Mouse (Mus musculus) hindbrain, embryonic 10.5 days (tissue): Measurements from ENCODE around the gene Rabl6. TPM values are rescaled to one million over a fixed set of nuclear protein-coding genes. Genes with fewer than 3 reads are reported as not detected.

Experiments
- DNase-seq: peaks from one replicate; pipeline ENCODE4 v3.0.0-alpha.2; 2017; ENCODE audit warnings: low spot score
- H3K27ac ChIP-seq: fragments of 300-500 bp; sonication (generic); 2 replicates; pipeline ENCODE4 v1.5.1; 2016; ENCODE audit warnings: mild to moderate bottlenecking, moderate library complexity
- H3K27me3 ChIP-seq: fragments of 300-500 bp; sonication (generic); 2 replicates; pipeline ENCODE4 v1.6.1; 2016; ENCODE audit warnings: mild to moderate bottlenecking; ENCODE audit not compliant: poor library complexity, insufficient read depth, severe bottlenecking
- H3K36me3 ChIP-seq: fragments of 300-500 bp; sonication (generic); 2 replicates; pipeline ENCODE4 v1.6.1; 2016; ENCODE audit warnings: mild to moderate bottlenecking, moderate library complexity
- H3K4me1 ChIP-seq: fragments of 300-500 bp; sonication (generic); replicated peaks from 2 replicates; pipeline ENCODE4 v1.6.1; 2016; ENCODE audit warnings: mild to moderate bottlenecking
- H3K4me3 ChIP-seq: fragments of 300-500 bp; sonication (generic); 2 replicates; pipeline ENCODE4 v1.5.1; 2016; ENCODE audit warnings: mild to moderate bottlenecking, moderate library complexity
- H3K9me3 ChIP-seq: fragments of 300-500 bp; sonication (generic); 2 replicates; pipeline ENCODE4 v1.6.1; 2016; ENCODE audit warnings: mild to moderate bottlenecking, moderate library complexity
- WGBS: fragments of 180-500 bp; shearing (Covaris S2); methylation state at CpG from one replicate; pipeline ENCODE4 v1.1.7; 2016; 5-methylcytosine and 5-hydroxymethylcytosine counted together
- polyA plus RNA-seq: library from polyadenylated mRNA; unstranded; fragments of >200 nt; fragmentation: Nextera tagmentation; extraction: Ambion mirVana; gene quantifications from 2 replicates; pipeline ENCODE4 v1.2.1, GENCODE M21; 2016

Gene Rabl6
- polyA plus RNA-seq, 1 experiment from 2014 or later: 75.5 TPM

GRCm38 (mm10) chr2:25587290-25587689, 21.0 kb downstream of the Rabl6 start:
- Histone ChIP-seq H3K27ac (no peak overlapping the region), H3K9me3 (no peaks in the 10 kb centered on the region), H3K27me3 (no peaks in the 10 kb centered on the region), H3K36me3 (peaks cover 98% of the 10 kb centered on the region), H3K4me3 (no peak overlapping the region), H3K4me1 (peaks cover 14% of the 10 kb centered on the region)
- DNase-seq: no peak
- WGBS: 90% methylated on average over 8 of the region's 8 CpGs

- no peak for DNase-seq
- Histone ChIP-seq H3K27ac (no peak overlapping the region), H3K36me3 (peaks cover 81% of the 10 kb centered on the region), H3K4me1 (peaks cover 30% of the 10 kb centered on the region), H3K4me3 (no peak overlapping the region), H3K27me3 (peaks cover 9% of the 10 kb centered on the region), H3K9me3 (no peaks in the 10 kb centered on the region)
- WGBS: 91% methylated on average over 3 of the region's 3 CpGs
Measured at GRCm38 (mm10) chr2:25585601-25586000, 22.7 kb downstream of the Rabl6 start.

GRCm38 (mm10) chr2:25584856-25585255, 23.5 kb downstream of the Rabl6 start:
- no peaks in the 10 kb centered on the region for H3K9me3 ChIP-seq
- peaks cover 33% of the 10 kb centered on the region for H3K4me1 ChIP-seq
- peaks cover 73% of the 10 kb centered on the region for H3K36me3 ChIP-seq
- WGBS: 87% methylated on average over 4 of the region's 4 CpGs
- peaks cover 17% of the 10 kb centered on the region for H3K27me3 ChIP-seq
- H3K4me3 ChIP-seq: no peak overlapping the region
- no peak for DNase-seq
- H3K27ac ChIP-seq: no peak overlapping the region

- no peak overlapping the region for H3K27ac ChIP-seq
- H3K4me3 ChIP-seq: no peak overlapping the region
- WGBS: 93% methylated on average over 3 of the region's 3 CpGs
- H3K4me1 ChIP-seq: peaks cover 40% of the 10 kb centered on the region
- DNase-seq: no peak
- peaks cover 66% of the 10 kb centered on the region for H3K36me3 ChIP-seq
- H3K27me3 ChIP-seq: peaks cover 24% of the 10 kb centered on the region
- H3K9me3 ChIP-seq: no peaks in the 10 kb centered on the region
Measured at GRCm38 (mm10) chr2:25584152-25584551, 24.2 kb downstream of the Rabl6 start.

DNA sequence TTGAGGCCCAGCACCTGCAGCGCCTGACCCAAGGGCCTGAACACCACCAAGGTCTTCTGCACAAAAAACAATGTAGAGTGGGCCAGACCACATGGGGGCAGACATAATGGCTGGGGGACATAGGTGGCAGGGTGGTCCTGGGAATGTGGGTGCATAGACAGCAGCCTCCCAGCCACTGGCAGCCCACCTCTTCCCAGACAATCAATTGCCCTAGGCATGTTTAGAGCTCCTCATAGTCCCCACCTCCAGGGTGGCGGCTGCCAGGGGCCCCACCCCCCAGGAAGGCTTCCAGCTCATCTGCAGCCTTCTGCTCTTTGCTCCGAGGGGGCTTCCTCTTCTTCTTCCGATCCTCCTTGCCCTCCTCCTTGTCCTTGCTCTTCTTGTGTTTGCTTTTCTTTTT, 24.8 kb downstream of the Rabl6 start:
- 85% methylated on average over 4 of the region's 4 CpGs for WGBS
- H3K36me3 ChIP-seq: peaks cover 62% of the 10 kb centered on the region
- H3K9me3 ChIP-seq: no peaks in the 10 kb centered on the region
- H3K27me3 ChIP-seq: peaks cover 30% of the 10 kb centered on the region
- peaks cover 45% of the 10 kb centered on the region for H3K4me1 ChIP-seq
- no peak for DNase-seq
- H3K27ac ChIP-seq: no peak overlapping the region
- H3K4me3 ChIP-seq: no peak overlapping the region

DNA sequence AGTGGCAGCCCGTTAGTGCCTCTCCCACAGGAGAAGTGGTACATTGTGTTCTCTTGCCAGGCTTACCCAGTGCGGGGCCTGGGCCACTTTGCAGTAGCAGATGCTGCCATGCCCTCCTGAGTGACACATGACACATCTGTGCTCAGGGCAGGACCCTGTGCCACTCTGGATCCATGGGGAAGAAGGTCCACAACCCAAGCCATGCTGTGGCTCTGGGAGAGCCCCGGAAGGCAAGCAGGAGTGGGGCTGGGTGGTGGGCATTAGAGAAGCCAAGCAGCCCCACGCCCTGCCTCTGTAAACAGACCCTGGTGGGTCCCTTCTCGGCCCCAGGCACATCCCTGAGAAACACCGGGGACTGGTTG, 25.2 kb downstream of the Rabl6 start:
- Histone ChIP-seq H3K27ac (peak overlapping the region; percentile 29; the same call in 1 of the 2 replicates), H3K4me1 (peaks cover 50% of the 10 kb centered on the region), H3K4me3 (no peak overlapping the region), H3K9me3 (no peaks in the 10 kb centered on the region), H3K36me3 (peaks cover 57% of the 10 kb centered on the region), H3K27me3 (peaks cover 34% of the 10 kb centered on the region)
- WGBS: 91% methylated on average over 6 of the region's 6 CpGs
- no peak for DNase-seq

DNA sequence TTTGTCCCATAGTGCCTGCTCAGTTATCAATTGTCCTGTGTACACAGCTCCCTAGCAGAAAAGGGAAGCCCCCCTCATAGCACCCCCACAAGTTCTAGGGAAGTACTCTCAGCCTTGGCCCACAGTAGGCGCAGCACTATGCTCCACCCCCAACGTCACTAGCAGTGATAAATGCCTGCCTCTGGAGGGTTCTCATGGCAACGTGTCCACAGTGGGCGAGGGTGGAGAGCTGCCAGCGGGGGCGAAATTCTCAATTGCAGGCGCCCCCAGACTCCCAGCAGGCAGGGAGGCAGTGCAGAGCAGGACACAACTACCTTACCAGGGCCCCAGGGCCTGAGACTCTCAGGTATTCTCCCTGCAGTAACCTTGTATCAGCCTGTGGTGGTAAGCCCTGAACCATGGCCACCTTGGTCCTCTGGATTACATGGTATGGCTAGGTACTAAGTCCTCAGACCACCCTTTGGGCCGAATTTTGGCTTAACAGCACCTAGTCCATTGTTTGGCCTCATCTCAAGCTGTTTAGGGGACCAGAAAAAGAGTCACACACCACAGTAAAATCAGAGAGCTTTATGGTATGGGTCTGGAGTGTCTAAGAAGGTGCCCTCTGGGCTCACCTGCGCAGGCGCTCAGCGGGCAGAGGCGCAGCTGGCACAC, 25.7 kb downstream of the Rabl6 start:
- peaks cover 39% of the 10 kb centered on the region for H3K27me3 ChIP-seq
- no peak for DNase-seq
- H3K27ac ChIP-seq: peak overlapping the region; percentile 29; the same call in 1 of the 2 replicates
- 0 out of 2 replicates have a peak overlapping the region, but pooled peaks have one; percentile 18 for H3K4me3 ChIP-seq
- H3K9me3 ChIP-seq: no peaks in the 10 kb centered on the region
- 62% methylated on average over 12 of the region's 12 CpGs for WGBS
- peaks cover 55% of the 10 kb centered on the region for H3K4me1 ChIP-seq
- H3K36me3 ChIP-seq: peaks cover 52% of the 10 kb centered on the region

GRCm38 (mm10) chr2:25581901-25582301, 26.4 kb downstream of the Rabl6 start:
- Histone ChIP-seq H3K27ac (no peak overlapping the region), H3K9me3 (no peaks in the 10 kb centered on the region), H3K27me3 (peaks cover 46% of the 10 kb centered on the region), H3K36me3 (peaks cover 45% of the 10 kb centered on the region), H3K4me1 (peaks cover 62% of the 10 kb centered on the region), H3K4me3 (peak overlapping the region; percentile 46; the same call in 1 of the 2 replicates)
- 32% methylated on average over 6 of the region's 6 CpGs for WGBS
- DNase-seq: no peak

DNA sequence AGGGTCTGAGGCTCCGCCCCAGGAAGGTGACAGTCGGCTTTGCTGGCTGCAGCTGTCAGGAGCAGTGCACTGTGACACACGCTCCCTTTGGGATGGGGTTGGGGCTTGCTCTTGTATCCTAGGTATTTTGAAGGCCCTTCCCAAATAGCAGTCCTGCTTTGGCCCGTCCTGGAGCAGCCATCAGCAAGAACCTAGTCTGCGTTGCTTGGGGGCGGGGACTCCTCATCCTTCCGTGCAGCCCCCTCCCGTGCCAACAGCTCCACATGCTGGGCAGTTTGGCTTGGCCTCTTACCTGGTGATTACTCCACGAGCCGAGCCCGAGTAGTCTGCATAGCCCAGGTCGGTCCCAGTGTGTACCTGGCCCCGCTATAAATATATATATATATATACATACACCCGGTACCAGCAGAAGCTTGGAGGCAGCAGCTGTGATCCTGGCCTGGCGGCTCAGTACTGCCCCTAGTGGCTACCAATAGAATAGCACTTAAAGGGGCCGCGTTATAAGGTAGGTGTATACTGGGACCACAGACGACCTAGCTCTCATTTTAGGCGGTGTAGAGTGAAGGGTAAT, 26.9 kb downstream of the Rabl6 start, which contains the start of gene Ajm1:
Gene Ajm1, minus strand, starts transcription at position 464 of the 571 bp plus-strand sequence.
- peaks cover 67% of the 10 kb centered on the region for H3K4me1 ChIP-seq
- H3K9me3 ChIP-seq: no peaks in the 10 kb centered on the region
- DNase-seq: peak; percentile 63
- H3K27ac ChIP-seq: no peak within 1 kb of the TSS
- peak within 1 kb of the TSS; percentile 46 for H3K4me3 ChIP-seq
- H3K27me3 ChIP-seq: peaks cover 52% of the 10 kb centered on the region
- 5% methylated on average over 19 of the region's 19 CpGs for WGBS
- H3K36me3 ChIP-seq: peaks cover 40% of the 10 kb centered on the region

DNA sequence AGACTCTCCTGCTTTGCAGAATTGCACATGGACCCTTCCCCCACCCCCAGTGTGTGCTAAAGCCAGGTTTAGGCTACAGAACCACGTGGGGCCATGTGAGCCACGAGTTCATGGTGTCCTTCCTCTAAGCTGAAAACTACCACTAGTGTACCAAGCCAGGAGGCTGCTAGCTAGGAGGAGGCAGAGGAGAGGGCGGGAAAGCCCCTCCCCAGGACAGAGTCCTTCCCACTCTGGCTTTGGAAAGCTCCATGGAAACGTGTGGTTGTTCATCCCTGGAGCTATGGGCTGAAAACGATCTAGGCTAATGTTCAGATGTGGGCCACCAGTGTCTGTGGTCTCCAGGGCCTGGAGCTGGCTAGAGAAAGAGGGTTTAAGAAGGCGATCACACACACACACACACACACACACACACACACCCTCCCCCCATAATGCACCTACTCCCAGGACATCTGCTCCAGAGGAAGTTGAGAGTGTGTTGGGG, 27.7 kb downstream of the Rabl6 start:
- Histone ChIP-seq H3K4me3 (peak overlapping the region; percentile 46; the same call in 1 of the 2 replicates), H3K36me3 (peaks cover 33% of the 10 kb centered on the region), H3K27me3 (peaks cover 59% of the 10 kb centered on the region), H3K27ac (no peak overlapping the region), H3K4me1 (peaks cover 74% of the 10 kb centered on the region), H3K9me3 (no peaks in the 10 kb centered on the region)
- no peak for DNase-seq
- WGBS: 53% methylated on average over 6 of the region's 6 CpGs

GRCm38 (mm10) chr2:25579737-25580460, 28.4 kb downstream of the Rabl6 start:
- H3K27ac ChIP-seq: no peak overlapping the region

DNA sequence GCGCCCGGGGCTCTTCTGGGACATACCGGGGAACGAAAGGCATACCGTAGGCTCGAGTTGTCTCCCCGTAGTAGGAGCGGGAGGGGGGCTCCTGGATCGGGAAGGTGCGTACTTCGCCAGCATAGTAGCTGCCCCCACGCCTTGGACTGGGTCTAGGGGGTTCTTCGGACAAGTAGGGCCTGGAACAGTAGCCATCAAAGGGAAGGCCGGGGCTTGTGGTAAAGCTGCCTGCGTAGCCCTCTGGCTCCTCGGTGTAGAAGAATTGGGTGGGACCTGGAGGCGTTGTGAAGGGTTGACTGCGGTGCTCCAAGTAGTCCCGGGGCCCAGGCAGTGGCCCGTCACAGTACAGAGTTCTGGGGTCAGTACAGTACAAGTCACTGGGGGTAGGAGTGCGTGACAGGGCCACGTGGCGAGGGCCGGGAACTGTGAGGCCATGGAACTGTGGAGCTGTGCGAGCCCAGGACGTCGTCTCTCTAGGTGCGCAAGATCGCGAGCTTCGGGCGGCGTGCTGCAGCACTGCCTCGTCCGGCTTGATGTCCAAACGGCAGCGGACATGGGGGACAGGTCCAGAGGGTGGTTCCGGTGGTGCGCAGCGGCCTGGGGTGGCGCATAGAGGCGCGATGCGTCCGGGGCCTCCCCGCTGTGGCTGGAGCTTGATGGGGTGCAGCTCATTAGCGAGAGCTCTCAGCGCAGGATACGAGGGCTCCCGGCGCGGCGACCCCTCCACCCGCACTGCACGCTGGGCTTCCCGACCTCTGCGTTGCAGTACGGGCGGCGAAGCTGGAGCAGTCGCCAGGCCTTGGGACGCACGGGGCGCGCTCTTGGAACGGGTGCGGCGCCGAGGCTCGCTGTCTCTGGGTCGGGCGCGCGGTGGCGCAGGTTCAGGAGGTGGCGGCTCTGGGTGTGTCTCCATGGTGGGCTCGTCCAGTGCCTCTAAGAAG, 29.3 kb downstream of the Rabl6 start:
- Histone ChIP-seq H3K9me3 (no peaks in the 10 kb centered on the region), H3K27ac (no peak overlapping the region), H3K36me3 (peaks cover 17% of the 10 kb centered on the region), H3K4me3 (peak overlapping the region; percentile 43), H3K4me1 (peaks cover 84% of the 10 kb centered on the region), H3K27me3 (peaks cover 62% of the 10 kb centered on the region)
- WGBS: 4% methylated on average over 77 of the region's 77 CpGs
- peak; percentile 41 for DNase-seq

More at GRCm38 (mm10) chr2:25579737-25580460, 28.4 kb downstream of the Rabl6 start:
- no peak for DNase-seq
- H3K4me3 ChIP-seq: peak overlapping the region; percentile 43
- H3K9me3 ChIP-seq: no peaks in the 10 kb centered on the region
- peaks cover 25% of the 10 kb centered on the region for H3K36me3 ChIP-seq
- peaks cover 80% of the 10 kb centered on the region for H3K4me1 ChIP-seq
- 7% methylated on average over 27 of the region's 27 CpGs for WGBS
- H3K27me3 ChIP-seq: peaks cover 62% of the 10 kb centered on the region
